Mouse (Mus musculus) embryonic facial prominence, embryonic 10.5 days (tissue): ENCODE data around the gene Olfr224. TPM values are rescaled to one million over a fixed set of nuclear protein-coding genes. Genes with fewer than 3 reads are reported as not detected.

ENCODE experiments used
- DNase-seq: peaks from one replicate; pipeline ENCODE4 v3.0.0-alpha.2; 2017; ENCODE audit warnings: low spot score
- H3K27ac ChIP-seq: fragments of 300-500 bp; sonication (generic); replicated peaks from 2 replicates; pipeline ENCODE4 v1.5.1; 2016; ENCODE audit warnings: mild to moderate bottlenecking
- H3K27me3 ChIP-seq: fragments of 300-500 bp; sonication (generic); replicated peaks from 2 replicates; pipeline ENCODE4 v1.6.1; 2016; ENCODE audit warnings: low read depth, mild to moderate bottlenecking; ENCODE audit not compliant: poor library complexity, severe bottlenecking
- H3K36me3 ChIP-seq: fragments of 300-500 bp; sonication (generic); replicated peaks from 2 replicates; pipeline ENCODE4 v1.6.1; 2016; ENCODE audit warnings: mild to moderate bottlenecking, moderate library complexity
- H3K4me1 ChIP-seq: fragments of 300-500 bp; sonication (generic); 2 replicates; pipeline ENCODE4 v1.6.1; 2016
- H3K4me3 ChIP-seq: fragments of 300-500 bp; sonication (generic); 2 replicates; pipeline ENCODE4 v1.5.1; 2016; ENCODE audit warnings: mild to moderate bottlenecking, moderate library complexity
- H3K9me3 ChIP-seq: fragments of 300-500 bp; sonication (generic); 2 replicates; pipeline ENCODE4 v1.6.1; 2016; ENCODE audit warnings: mild to moderate bottlenecking
- WGBS: fragments of 180-500 bp; shearing (Covaris S2); methylation state at CpG from one replicate; pipeline ENCODE4 v1.1.7; 2016; 5-methylcytosine and 5-hydroxymethylcytosine counted together
- polyA plus RNA-seq: library from polyadenylated mRNA; unstranded; fragments of >200 nt; fragmentation: Nextera tagmentation; extraction: Ambion mirVana; gene quantifications from 2 replicates; pipeline ENCODE4 v1.2.1, GENCODE M21; 2016

Gene Olfr224
- polyA plus RNA-seq, result not detected in 2 replicates

DNA sequence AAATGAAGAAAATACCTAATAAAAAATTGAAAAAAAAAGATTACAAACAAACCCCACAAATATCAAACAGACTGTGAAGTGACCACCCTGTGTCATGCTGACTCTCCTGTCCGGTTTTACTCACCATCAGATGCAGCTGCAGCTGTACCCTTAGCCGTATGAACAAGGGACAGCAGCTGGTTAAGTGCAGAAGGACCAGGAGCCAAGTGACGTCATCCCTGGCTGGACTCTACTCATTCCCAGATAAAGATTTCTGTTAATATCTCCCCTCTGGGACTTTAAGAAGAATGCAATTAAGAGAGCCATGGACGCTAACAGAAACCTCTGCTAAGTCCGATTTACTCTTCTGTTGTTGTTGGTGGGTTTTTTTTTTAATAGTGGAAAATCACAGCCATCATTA is at the start of gene Olfr224:
Gene Olfr224 (minus strand): TSS at position 149 of the 400 bp plus-strand sequence.
- H3K4me1 ChIP-seq, result no peaks in the 10 kb centered on the region
- H3K27me3 ChIP-seq, result no peaks in the 10 kb centered on the region
- no peak for DNase-seq
- no peaks in the 10 kb centered on the region for H3K9me3 ChIP-seq
- H3K27ac ChIP-seq, result no peak within 1 kb of the TSS
- no peak within 1 kb of the TSS for H3K4me3 ChIP-seq
- WGBS, result 82% methylated on average over 5 of the region's 5 CpGs
- no peaks in the 10 kb centered on the region for H3K36me3 ChIP-seq

- DNase-seq, result no peak
- H3K9me3 ChIP-seq, result no peaks in the 10 kb centered on the region
- peaks cover 7% of the 10 kb centered on the region for H3K4me1 ChIP-seq
- no peak overlapping the region for H3K4me3 ChIP-seq
- no peaks in the 10 kb centered on the region for H3K27me3 ChIP-seq
- 86% methylated on average over 6 of the region's 6 CpGs for WGBS
- no peak overlapping the region for H3K27ac ChIP-seq
- no peaks in the 10 kb centered on the region for H3K36me3 ChIP-seq
Observed at GRCm38 (mm10) chr11:58618793-58619192, 48.4 kb upstream of the Olfr224 start.

- Histone ChIP-seq H3K9me3 (no peaks in the 10 kb centered on the region), H3K4me1 (peaks cover 2% of the 10 kb centered on the region; the same call in 1 of the 2 replicates), H3K4me3 (no peak overlapping the region), H3K27me3 (no peaks in the 10 kb centered on the region), H3K27ac (no peak overlapping the region), H3K36me3 (no peaks in the 10 kb centered on the region)
- WGBS, result 76% methylated on average over 3 of the region's 3 CpGs
- DNase-seq, result no peak
Observed at GRCm38 (mm10) chr11:58618369-58618768, 48.0 kb upstream of the Olfr224 start.

GRCm38 (mm10) chr11:58615975-58616374 is 45.6 kb upstream of the Olfr224 start, which contains the start of gene 2210407C18Rik:
TSS of gene 2210407C18Rik (minus strand) at chr11:58616075.
- Histone ChIP-seq H3K27me3 (no peaks in the 10 kb centered on the region), H3K9me3 (no peaks in the 10 kb centered on the region), H3K27ac (no peak within 1 kb of the TSS), H3K4me3 (no peak within 1 kb of the TSS), H3K4me1 (no peaks in the 10 kb centered on the region), H3K36me3 (no peaks in the 10 kb centered on the region)
- no peak for DNase-seq
- 91% methylated on average over 4 of the region's 4 CpGs for WGBS

DNA sequence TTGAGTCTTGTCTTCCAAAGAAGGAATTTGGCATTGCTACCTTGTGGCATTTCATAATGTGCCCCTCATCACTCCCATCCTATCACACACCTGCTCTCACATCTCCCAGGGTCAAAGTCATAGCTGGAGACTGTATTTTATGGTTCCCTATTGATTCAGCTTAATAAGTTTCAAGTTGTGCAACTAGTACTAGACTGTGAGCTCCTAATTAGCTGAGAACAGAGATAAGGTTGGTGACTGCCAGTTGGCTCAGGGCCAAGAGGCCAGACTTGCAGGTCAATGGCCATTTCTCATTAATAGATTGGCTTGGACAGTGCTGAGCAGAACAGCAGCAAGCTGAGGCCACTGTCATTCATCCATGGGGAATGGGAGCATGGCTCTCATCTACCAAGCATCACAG is 44.2 kb upstream of the Olfr224 start:
- H3K4me1 ChIP-seq, result 0 out of 2 replicates have a peak, but pooled peaks cover under 1% of the 10 kb centered on the region
- H3K27me3 ChIP-seq, result no peaks in the 10 kb centered on the region
- DNase-seq, result no peak
- H3K9me3 ChIP-seq, result no peaks in the 10 kb centered on the region
- H3K4me3 ChIP-seq, result no peak overlapping the region
- H3K36me3 ChIP-seq, result no peaks in the 10 kb centered on the region
- H3K27ac ChIP-seq, result no peak overlapping the region

- 0 out of 2 replicates have a peak, but pooled peaks cover 5% of the 10 kb centered on the region for H3K4me1 ChIP-seq
- no peak overlapping the region for H3K4me3 ChIP-seq
- no peak overlapping the region for H3K27ac ChIP-seq
- H3K27me3 ChIP-seq, result no peaks in the 10 kb centered on the region
- 81% methylated on average over 3 of the region's 3 CpGs for WGBS
- H3K9me3 ChIP-seq, result no peaks in the 10 kb centered on the region
- H3K36me3 ChIP-seq, result no peaks in the 10 kb centered on the region
- DNase-seq, result no peak
Observed at GRCm38 (mm10) chr11:58613359-58613758, 43.0 kb upstream of the Olfr224 start.

GRCm38 (mm10) chr11:58607030-58607429 is 36.7 kb upstream of the Olfr224 start:
- Histone ChIP-seq H3K9me3 (no peaks in the 10 kb centered on the region), H3K27ac (no peak overlapping the region), H3K36me3 (no peaks in the 10 kb centered on the region), H3K4me1 (0 out of 2 replicates have a peak, but pooled peaks cover 5% of the 10 kb centered on the region), H3K4me3 (no peak overlapping the region), H3K27me3 (no peaks in the 10 kb centered on the region)
- 86% methylated on average over 6 of the region's 6 CpGs for WGBS
- no peak for DNase-seq

- Histone ChIP-seq H3K27ac (no peak overlapping the region), H3K4me1 (0 out of 2 replicates have a peak, but pooled peaks cover 5% of the 10 kb centered on the region), H3K9me3 (no peaks in the 10 kb centered on the region), H3K36me3 (no peaks in the 10 kb centered on the region), H3K4me3 (no peak overlapping the region), H3K27me3 (no peaks in the 10 kb centered on the region)
- 89% methylated on average over 12 of the region's 12 CpGs for WGBS
- no peak for DNase-seq
Observed at GRCm38 (mm10) chr11:58606177-58606919, 36.0 kb upstream of the Olfr224 start.

DNA sequence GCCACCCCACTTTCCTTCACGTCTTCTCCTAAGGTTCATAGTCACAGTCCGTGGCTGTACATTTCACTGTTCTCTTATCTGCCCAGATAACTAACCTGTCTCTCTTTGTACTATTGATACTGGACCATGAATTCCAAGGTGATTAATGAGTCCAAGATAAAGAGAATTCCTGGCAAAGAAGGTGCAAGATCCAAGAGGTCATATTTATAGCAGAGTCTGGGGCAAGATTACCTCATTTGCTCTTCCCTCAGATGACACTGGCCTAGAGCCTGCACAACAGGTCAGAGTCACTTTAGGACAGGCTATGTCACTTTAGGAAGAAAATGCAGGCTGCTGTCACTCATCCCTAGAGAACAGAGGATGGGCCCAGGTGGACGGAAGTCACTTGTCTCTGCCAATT is 34.9 kb upstream of the Olfr224 start:
- Histone ChIP-seq H3K4me3 (no peak overlapping the region), H3K9me3 (no peaks in the 10 kb centered on the region), H3K27me3 (no peaks in the 10 kb centered on the region), H3K27ac (no peak overlapping the region), H3K36me3 (no peaks in the 10 kb centered on the region), H3K4me1 (0 out of 2 replicates have a peak, but pooled peaks cover 5% of the 10 kb centered on the region)
- WGBS, result 88% methylated on average over 3 of the region's 3 CpGs
- DNase-seq, result no peak

- Histone ChIP-seq H3K27ac (no peak overlapping the region), H3K9me3 (no peaks in the 10 kb centered on the region), H3K27me3 (no peaks in the 10 kb centered on the region), H3K36me3 (no peaks in the 10 kb centered on the region), H3K4me1 (0 out of 2 replicates have a peak, but pooled peaks cover 5% of the 10 kb centered on the region), H3K4me3 (no peak overlapping the region)
- DNase-seq, result no peak
- 76% methylated on average over 2 of the region's 2 CpGs for WGBS
Observed at GRCm38 (mm10) chr11:58604688-58605087, 34.3 kb upstream of the Olfr224 start.

- H3K27me3 ChIP-seq, result no peaks in the 10 kb centered on the region
- H3K27ac ChIP-seq, result no peak overlapping the region
- 80% methylated on average over 6 of the region's 6 CpGs for WGBS
- H3K36me3 ChIP-seq, result no peaks in the 10 kb centered on the region
- no peak for DNase-seq
- H3K4me3 ChIP-seq, result no peak overlapping the region
- no peaks in the 10 kb centered on the region for H3K9me3 ChIP-seq
- no peaks in the 10 kb centered on the region for H3K4me1 ChIP-seq
Observed at GRCm38 (mm10) chr11:58602800-58603560, 32.6 kb upstream of the Olfr224 start.

GRCm38 (mm10) chr11:58602062-58602461 is 31.7 kb upstream of the Olfr224 start:
- no peaks in the 10 kb centered on the region for H3K27me3 ChIP-seq
- no peak overlapping the region for H3K4me3 ChIP-seq
- H3K4me1 ChIP-seq, result no peaks in the 10 kb centered on the region
- no peaks in the 10 kb centered on the region for H3K9me3 ChIP-seq
- no peak for DNase-seq
- H3K36me3 ChIP-seq, result no peaks in the 10 kb centered on the region
- H3K27ac ChIP-seq, result no peak overlapping the region

GRCm38 (mm10) chr11:58597837-58598236 is 27.5 kb upstream of the Olfr224 start:
- no peaks in the 10 kb centered on the region for H3K4me1 ChIP-seq
- no peak overlapping the region for H3K27ac ChIP-seq
- DNase-seq, result no peak
- no peaks in the 10 kb centered on the region for H3K36me3 ChIP-seq
- no peaks in the 10 kb centered on the region for H3K27me3 ChIP-seq
- H3K9me3 ChIP-seq, result no peaks in the 10 kb centered on the region
- whole genome bisulfite sequencing, result 85% methylated on average over 13 of the region's 13 CpGs
- no peak overlapping the region for H3K4me3 ChIP-seq
